Mouse (Mus musculus) liver, postnatal 0 days (tissue): ENCODE measurements at regions not wholly inside any gene's neighbourhood (a gene's known extent, or its start where the extent isn't known, plus 50 kb on each side); places are given as distances from the start of the nearest gene placed in this dataset.

Experiments used
- ATAC-seq: fragments of 200-750 bp; cut with Nextera tagmentation; 2 replicates; pipeline ENCODE4 v1.8.0; 2017; ENCODE audit warnings: mild to moderate bottlenecking, moderate library complexity
- DNase-seq: peaks from one replicate; pipeline ENCODE4 v3.0.0-alpha.2; 2016
- H3K27ac ChIP-seq: fragments of 300-500 bp; sonication (generic); 2 replicates; pipeline ENCODE4 v1.5.1; 2014; ENCODE audit warnings: antibody characterized with exemption, moderate library complexity, mild to moderate bottlenecking, low read depth
- H3K27me3 ChIP-seq: fragments of 300-500 bp; sonication (generic); 2 replicates; pipeline ENCODE4 v1.6.1; 2014; ENCODE audit warnings: low read length, control low read depth, mixed read lengths; ENCODE audit not compliant: insufficient read depth
- H3K36me3 ChIP-seq: fragments of 300-500 bp; sonication (generic); replicated peaks from 2 replicates; pipeline ENCODE4 v1.6.1; 2014; ENCODE audit warnings: mild to moderate bottlenecking, control low read depth, low read length, moderate library complexity, mixed read lengths; ENCODE audit not compliant: insufficient read depth
- H3K4me1 ChIP-seq: fragments of 300-500 bp; sonication (generic); 2 replicates; pipeline ENCODE4 v1.6.1; 2014; ENCODE audit warnings: antibody characterized with exemption, mild to moderate bottlenecking, control low read depth; ENCODE audit not compliant: insufficient read depth
- H3K4me2 ChIP-seq: fragments of 300-500 bp; sonication (generic); 2 replicates; pipeline ENCODE4 v1.6.1; 2014; ENCODE audit warnings: low read depth, mild to moderate bottlenecking, low read length, moderate library complexity, mixed read lengths
- H3K4me3 ChIP-seq: fragments of 300-500 bp; sonication (generic); 2 replicates; pipeline ENCODE4 v1.5.1; 2014; ENCODE audit warnings: low read depth, low read length
- H3K9ac ChIP-seq: fragments of 300-500 bp; sonication (generic); replicated peaks from 2 replicates; pipeline ENCODE4 v1.6.1; 2014; ENCODE audit warnings: mild to moderate bottlenecking, moderate library complexity
- H3K9me3 ChIP-seq: fragments of 300-500 bp; sonication (generic); 2 replicates; pipeline ENCODE4 v1.6.1; 2016; ENCODE audit warnings: mild to moderate bottlenecking, control low read depth, low read length, mixed read lengths
- CTCF ChIP-seq: sonication (generic); IDR thresholded peaks from 2 replicates; pipeline ENCODE4 v1.5.1; 2016; ENCODE audit warnings: antibody characterized with exemption, low read depth
- EP300 ChIP-seq: IDR thresholded peaks from 2 replicates; pipeline ENCODE4 v1.6.1; 2016; ENCODE audit warnings: antibody characterized with exemption, low read depth, mild to moderate bottlenecking
- WGBS: fragments of 180-500 bp; shearing (Covaris S2); extraction: QIAGEN DNeasy Blood & Tissue Kit; methylation state at CpG from one replicate; pipeline ENCODE4 v1.1.7; 2014; ENCODE audit not compliant: insufficient replicate concordance; 5-methylcytosine and 5-hydroxymethylcytosine counted together

DNA sequence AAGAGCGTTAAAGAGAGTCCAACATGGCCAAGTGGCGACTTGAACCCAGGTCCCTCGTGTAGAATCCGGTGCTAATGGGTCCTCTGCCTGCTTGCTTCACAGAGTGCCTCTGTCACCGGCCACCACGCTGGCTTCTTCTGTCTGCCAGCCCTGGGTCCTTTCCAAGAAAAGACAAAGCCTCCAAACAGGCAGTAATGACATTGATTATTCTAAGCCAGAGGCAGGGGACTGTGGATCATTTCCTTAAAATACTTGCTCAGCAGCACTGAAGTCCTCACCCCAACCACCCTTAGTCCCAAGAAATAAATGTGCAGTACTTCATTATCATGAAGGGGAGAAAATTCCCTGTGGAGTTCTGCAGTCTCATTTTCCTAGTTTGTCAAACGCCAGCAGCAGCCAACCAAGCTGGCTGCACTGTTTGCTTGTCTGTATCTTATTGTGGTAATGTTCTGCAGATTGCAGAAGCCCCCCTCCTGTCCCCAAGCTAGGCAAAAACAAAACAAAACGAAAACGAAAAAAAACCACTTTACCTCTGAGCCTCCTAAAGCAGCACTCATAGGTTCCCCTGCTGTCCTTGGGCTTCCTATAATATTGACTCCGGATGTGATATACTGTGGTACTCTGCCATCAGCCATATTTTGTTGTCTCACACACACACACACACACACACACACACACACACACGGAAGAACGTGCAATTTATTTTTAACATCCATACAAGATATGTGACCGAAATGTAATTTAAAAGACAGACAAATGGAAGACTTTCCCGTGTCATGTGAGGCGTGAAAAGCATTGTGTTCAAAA, 80.4 kb upstream of the Gnao1 start:
- Histone ChIP-seq H3K27ac (no peak overlapping the region), H3K36me3 (no peaks in the 10 kb centered on the region), H3K4me2 (no peak overlapping the region), H3K9ac (no peak overlapping the region), H3K27me3 (no peaks in the 10 kb centered on the region), H3K9me3 (no peaks in the 10 kb centered on the region), H3K4me1 (no peaks in the 10 kb centered on the region), H3K4me3 (no peak overlapping the region)
- DNase-seq, result no peak
- WGBS, result 68% methylated on average over 15 of the region's 15 CpGs
- TF ChIP-seq EP300 (no peak), CTCF (no peak)
- ATAC-seq, result no peak

- ATAC-seq (no peak), DNase-seq (no peak)
- no peaks in the 10 kb centered on the region for H3K27me3 ChIP-seq
- no peak overlapping the region for H3K4me2 ChIP-seq
- no peaks in the 10 kb centered on the region for H3K9me3 ChIP-seq
- H3K36me3 ChIP-seq, result no peaks in the 10 kb centered on the region
- H3K4me3 ChIP-seq, result no peak overlapping the region
- TF ChIP-seq CTCF (no peak), EP300 (no peak)
- 75% methylated on average over 14 of the region's 14 CpGs for WGBS
- no peak overlapping the region for H3K9ac ChIP-seq
- H3K27ac ChIP-seq, result no peak overlapping the region
- H3K4me1 ChIP-seq, result no peaks in the 10 kb centered on the region
Measured at GRCm38 (mm10) chr8:93730738-93731700, 78.7 kb upstream of the Gnao1 start.

GRCm38 (mm10) chr8:93734818-93735217, 74.9 kb upstream of the Gnao1 start:
- Histone ChIP-seq H3K4me2 (no peak overlapping the region), H3K27me3 (no peaks in the 10 kb centered on the region), H3K9me3 (no peaks in the 10 kb centered on the region), H3K36me3 (no peaks in the 10 kb centered on the region), H3K4me1 (no peaks in the 10 kb centered on the region), H3K9ac (no peak overlapping the region), H3K4me3 (no peak overlapping the region), H3K27ac (no peak overlapping the region)
- ATAC-seq (no peak), DNase-seq (no peak)
- TF ChIP-seq EP300, result no peak
- TF ChIP-seq CTCF, result no peak
- WGBS, result 59% methylated on average over 4 of the region's 4 CpGs

DNA sequence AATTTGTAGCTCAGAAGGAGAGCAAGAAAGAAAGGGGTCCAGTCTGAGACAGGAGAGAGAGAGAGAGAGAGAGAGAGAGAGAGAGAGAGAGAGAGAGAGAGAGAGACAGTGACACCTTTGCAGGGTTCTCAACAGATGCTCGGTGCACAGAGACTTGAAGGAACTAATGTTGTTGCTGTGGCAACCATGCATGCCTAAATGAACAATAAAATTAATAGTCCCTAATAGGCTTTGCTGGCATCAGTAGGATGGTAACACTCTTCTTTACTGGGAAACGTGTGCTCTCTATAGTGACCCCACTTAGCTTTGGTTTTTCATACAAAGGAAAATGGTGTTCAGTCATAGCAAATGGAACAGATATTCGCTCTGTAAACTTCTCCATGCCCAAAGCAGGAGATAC, 69.5 kb upstream of the Gnao1 start:
- Histone ChIP-seq H3K36me3 (no peaks in the 10 kb centered on the region), H3K27me3 (no peaks in the 10 kb centered on the region), H3K27ac (no peak overlapping the region), H3K4me1 (no peaks in the 10 kb centered on the region), H3K9me3 (no peaks in the 10 kb centered on the region), H3K4me2 (no peak overlapping the region), H3K4me3 (no peak overlapping the region), H3K9ac (no peak overlapping the region)
- ATAC-seq (no peak), DNase-seq (no peak)
- TF ChIP-seq CTCF (no peak), EP300 (no peak)
- 71% methylated on average over 3 of the region's 3 CpGs for WGBS

DNA sequence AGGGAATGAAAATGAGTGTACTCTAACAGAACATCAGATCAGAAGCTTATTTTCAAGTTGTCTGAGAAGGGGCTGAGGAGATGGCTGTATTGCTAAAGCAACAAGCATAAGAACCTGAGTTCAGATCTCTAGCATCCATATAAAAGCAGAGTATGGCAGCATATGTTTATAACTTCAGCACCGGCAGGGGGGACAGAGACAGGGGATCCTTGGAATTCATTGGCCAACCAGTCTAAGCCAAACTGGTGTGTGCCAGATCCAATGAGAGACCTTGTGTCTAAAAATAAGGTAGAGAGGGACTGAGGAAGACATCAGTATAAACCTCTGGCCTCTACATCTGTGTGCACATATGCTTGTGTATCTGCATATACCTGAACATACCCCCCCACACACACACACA, 61.0 kb upstream of the Gnao1 start:
- WGBS, result 55% methylated on average over 1 of the region's 1 CpGs
- no peaks in the 10 kb centered on the region for H3K27me3 ChIP-seq
- no peaks in the 10 kb centered on the region for H3K4me1 ChIP-seq
- H3K4me3 ChIP-seq, result no peak overlapping the region
- H3K27ac ChIP-seq, result no peak overlapping the region
- ATAC-seq, result no peak
- TF ChIP-seq CTCF (no peak), EP300 (no peak)
- no peaks in the 10 kb centered on the region for H3K36me3 ChIP-seq
- no peak overlapping the region for H3K4me2 ChIP-seq
- H3K9me3 ChIP-seq, result no peaks in the 10 kb centered on the region
- no peak for DNase-seq
- no peak overlapping the region for H3K9ac ChIP-seq

DNA sequence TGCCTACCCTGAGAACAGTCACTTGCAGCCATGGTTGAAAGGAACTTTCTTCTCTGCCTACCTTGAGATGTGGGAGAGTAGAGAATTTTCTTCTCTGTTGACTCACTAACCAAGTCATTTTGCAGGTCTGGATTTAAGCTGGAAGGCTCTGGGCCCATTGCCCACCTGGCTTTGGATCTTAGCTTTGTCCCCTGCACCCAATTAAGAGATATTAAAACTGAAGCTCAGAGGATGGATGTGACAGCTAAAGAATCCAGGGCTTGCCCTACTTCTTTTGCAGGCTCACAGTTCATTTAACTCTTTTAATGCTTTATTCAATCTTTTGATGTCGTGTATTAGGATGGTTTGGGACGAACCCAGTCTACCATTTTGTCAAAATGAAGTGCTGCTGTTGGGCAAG, 58.8 kb upstream of the Gnao1 start:
- no peak overlapping the region for H3K9ac ChIP-seq
- H3K4me2 ChIP-seq, result no peak overlapping the region
- H3K4me1 ChIP-seq, result no peaks in the 10 kb centered on the region
- H3K27me3 ChIP-seq, result no peaks in the 10 kb centered on the region
- WGBS, result 66% methylated on average over 2 of the region's 2 CpGs
- ATAC-seq (no peak), DNase-seq (no peak)
- TF ChIP-seq CTCF (no peak), EP300 (no peak)
- no peaks in the 10 kb centered on the region for H3K9me3 ChIP-seq
- H3K36me3 ChIP-seq, result no peaks in the 10 kb centered on the region
- H3K27ac ChIP-seq, result no peak overlapping the region
- H3K4me3 ChIP-seq, result no peak overlapping the region
